Mouse (Mus musculus) kidney, adult 2 months (tissue): ENCODE results near the gene Pcdh11x.

Experiments used
- CTCF ChIP-seq: fragments of 200-500 bp; conservative IDR thresholded peaks from 2 replicates; pipeline ENCODE4 v1.5.1; 2011; ENCODE audit warnings: low read depth, mild to moderate bottlenecking, control low read depth, low read length, moderate library complexity, mixed read lengths; ENCODE audit not compliant: insufficient read depth, insufficient read length
- POLR2A ChIP-seq: fragments of 200-500 bp; IDR thresholded peaks from one replicate; pipeline ENCODE4 v1.6.1; 2011; ENCODE audit warnings: low read depth, low read length, control low read depth

GRCm38 (mm10) chrX:120735792-120736191, 445.7 kb downstream of the Pcdh11x start:
- TF ChIP-seq POLR2A = no peak
- TF ChIP-seq CTCF = no peak
